Mouse (Mus musculus) adrenal gland, postnatal 0 days (tissue): ENCODE data around the gene Olfr414. TPM values are rescaled to one million over a fixed set of nuclear protein-coding genes. Genes with fewer than 3 reads are reported as not detected.

Source experiments
- polyA plus RNA-seq: library from polyadenylated mRNA; unstranded; fragments of >200 nt; fragmentation: Nextera tagmentation; extraction: Ambion mirVana; gene quantifications from 2 replicates; pipeline ENCODE4 v1.2.1, GENCODE M21; 2015

The Olfr414 gene
- polyA plus RNA-seq, result not detected in 2 replicates

GRCm38 (mm10) chr1:174423764-174424163, at the start of gene Olfr414:
Olfr414 (plus strand) TSS chr1:174424064.

DNA sequence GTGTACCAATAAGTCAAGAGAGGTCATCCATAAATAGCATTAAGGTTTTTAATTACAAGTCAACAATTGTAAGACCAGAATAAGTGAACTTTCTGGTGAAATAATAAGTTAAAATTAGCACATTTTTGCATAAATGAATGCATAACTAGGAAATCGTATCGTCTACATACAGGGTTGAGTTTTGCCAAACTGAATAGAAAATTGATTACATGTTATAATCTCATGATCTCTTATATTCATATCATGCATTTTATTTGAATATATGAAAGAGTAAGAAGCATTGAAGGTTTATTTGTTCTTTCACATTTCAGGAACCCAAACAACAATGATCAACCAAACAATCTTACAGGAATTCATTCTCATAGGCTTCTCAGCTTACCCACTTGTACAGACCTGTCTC, 33.1 kb upstream of the Olfr414 start, which contains the start of gene Olfr248:
Gene Olfr248, plus strand, starts transcription at position 301 of the 400 bp plus-strand sequence.

DNA sequence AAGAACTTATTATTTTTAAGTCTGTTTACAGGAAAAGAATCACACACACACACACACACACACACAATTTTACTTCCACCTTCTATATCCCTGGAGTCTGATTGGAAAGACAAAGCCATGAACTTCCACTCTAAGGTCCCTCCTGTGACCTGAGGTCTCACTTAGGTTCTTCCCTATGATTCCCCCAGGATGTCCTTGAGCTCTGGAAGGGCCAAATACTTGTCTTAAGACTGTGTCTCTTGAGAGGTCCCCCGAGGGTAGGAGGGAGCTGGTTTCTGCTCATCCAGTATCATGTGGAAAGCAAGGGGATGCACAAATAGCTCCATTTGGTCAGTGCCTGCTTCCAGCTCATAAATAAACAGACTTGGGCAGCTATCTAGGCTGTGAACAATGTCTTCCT, 17.9 kb downstream of the Olfr414 start, which contains the start of gene Olfr220:
Gene Olfr220, plus strand, starts transcription at position 301 of the 400 bp plus-strand sequence.

Other genes with a start within 250 kb of the Olfr414 start
- gene Olfr419, start 172.0 kb upstream of the Olfr414 start, polyA plus RNA-seq, result not detected in 2 replicates
- gene Mptx1, start 93.5 kb upstream of the Olfr414 start, polyA plus RNA-seq, result not detected in 2 replicates
- not detected in 2 replicates for gene Olfr417, start 58.9 kb upstream of the Olfr414 start, polyA plus RNA-seq
- gene Olfr248, start 33.0 kb upstream of the Olfr414 start, polyA plus RNA-seq, result not detected in 2 replicates
- not detected in 2 replicates for gene Olfr220, start 18.0 kb downstream of the Olfr414 start, polyA plus RNA-seq
- gene Fmn2, start 77.8 kb downstream of the Olfr414 start, polyA plus RNA-seq, result 0.79 and 1.0 TPM in 2 replicates